Mouse (Mus musculus) intestine, embryonic 14.5 days (tissue): ENCODE data around the gene Proz. TPM values are rescaled to one million over a fixed set of nuclear protein-coding genes. Genes with fewer than 3 reads are reported as not detected.

Source experiments
- ATAC-seq: fragments of 200-750 bp; cut with Nextera tagmentation; replicated peaks from 2 replicates; pipeline ENCODE4 v1.8.0; 2017; ENCODE audit warnings: low read depth, moderate number of reproducible peaks, moderate TSS enrichment, moderate library complexity; ENCODE audit not compliant: low FRiP score, low TSS enrichment
- DNase-seq: peaks from one replicate; pipeline ENCODE4 v3.0.0-alpha.2; 2018; ENCODE audit warnings: low spot score
- H3K27ac ChIP-seq: fragments of 300-500 bp; sonication (generic); 2 replicates; pipeline ENCODE4 v1.5.1; 2014; ENCODE audit warnings: low read depth, mild to moderate bottlenecking, control low read depth
- H3K27me3 ChIP-seq: fragments of 300-500 bp; sonication (generic); replicated peaks from 2 replicates; pipeline ENCODE4 v1.6.1; 2014; ENCODE audit warnings: low read length, control low read depth; ENCODE audit not compliant: control insufficient read depth, insufficient read depth
- H3K36me3 ChIP-seq: fragments of 300-500 bp; sonication (generic); 2 replicates; pipeline ENCODE4 v1.6.1; 2014; ENCODE audit warnings: low read length, control low read depth; ENCODE audit not compliant: control insufficient read depth, insufficient read depth
- H3K4me1 ChIP-seq: fragments of 300-500 bp; sonication (generic); replicated peaks from 2 replicates; pipeline ENCODE4 v1.6.1; 2014; ENCODE audit warnings: low read length, control low read depth, mixed read lengths; ENCODE audit not compliant: control insufficient read depth, insufficient read depth
- H3K4me2 ChIP-seq: fragments of 300-500 bp; sonication (generic); 2 replicates; pipeline ENCODE4 v1.6.1; 2014; ENCODE audit warnings: low read length
- H3K4me3 ChIP-seq: fragments of 300-500 bp; sonication (generic); 2 replicates; pipeline ENCODE4 v1.5.1; 2014; ENCODE audit warnings: low read depth, low read length, control low read depth, mixed read lengths
- H3K9ac ChIP-seq: fragments of 300-500 bp; sonication (generic); 2 replicates; pipeline ENCODE4 v1.6.1; 2014; ENCODE audit warnings: mild to moderate bottlenecking, low read length
- H3K9me3 ChIP-seq: fragments of 300-500 bp; sonication (generic); 2 replicates; pipeline ENCODE4 v1.6.1; 2016; ENCODE audit warnings: low read length, control low read depth; ENCODE audit not compliant: control insufficient read depth
- WGBS: fragments of 180-500 bp; shearing (Covaris S2); extraction: QIAGEN DNeasy Blood & Tissue Kit; methylation state at CpG from one replicate; pipeline ENCODE4 v1.1.7; 2014; 5-methylcytosine and 5-hydroxymethylcytosine counted together
- polyA plus RNA-seq: library from polyadenylated mRNA; unstranded; fragments of >200 nt; fragmentation: Nextera tagmentation; extraction: Ambion mirVana; gene quantifications from 2 replicates; pipeline ENCODE4 v1.2.1, GENCODE M21; 2014

Gene Proz
- 0.42 and 0.46 TPM in 2 replicates for polyA plus RNA-seq

DNA sequence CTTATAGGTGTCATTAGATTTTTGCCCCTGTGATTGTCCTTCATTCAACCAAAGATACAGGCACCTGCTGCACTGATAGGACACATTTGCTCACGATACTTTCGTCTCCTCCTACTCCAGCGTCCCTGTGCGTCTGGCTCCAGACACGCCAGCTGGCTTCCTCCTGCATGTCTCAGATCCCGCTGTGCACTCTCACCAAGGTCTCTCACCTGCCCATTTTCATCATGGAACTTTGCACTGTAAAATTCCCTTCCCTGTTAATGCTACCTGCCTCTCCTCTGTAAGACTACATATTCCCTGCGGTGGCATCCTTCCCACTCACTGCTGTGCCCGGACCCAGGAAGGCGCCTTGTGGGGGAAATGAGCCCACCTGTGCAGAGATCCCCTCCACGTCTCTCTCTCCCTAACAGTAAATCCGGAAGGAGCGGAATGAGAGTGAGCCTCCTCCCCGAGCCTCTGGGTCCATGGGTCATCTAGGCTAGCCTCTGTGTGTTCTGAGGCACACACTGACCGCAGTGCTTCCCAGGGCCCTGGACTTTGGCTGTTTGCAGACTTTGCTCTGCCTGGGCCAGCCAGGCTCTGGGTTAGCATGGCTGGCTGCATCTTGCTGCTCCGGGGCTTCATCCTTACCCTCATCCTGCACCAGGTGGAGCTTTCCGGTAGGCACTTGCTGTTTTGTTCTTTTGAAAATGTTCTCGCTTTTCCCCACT is at the start of gene Proz:
TSS of gene Proz (plus strand) at position 474 of the 710 bp plus-strand sequence.
- H3K9ac ChIP-seq, result no peak within 1 kb of the TSS
- no peak within 1 kb of the TSS for H3K27ac ChIP-seq
- no peaks in the 10 kb centered on the region for H3K36me3 ChIP-seq
- H3K4me3 ChIP-seq, result no peak within 1 kb of the TSS
- no peaks in the 10 kb centered on the region for H3K4me1 ChIP-seq
- H3K4me2 ChIP-seq, result no peak within 1 kb of the TSS
- no peaks in the 10 kb centered on the region for H3K9me3 ChIP-seq
- no peak for DNase-seq
- H3K27me3 ChIP-seq, result no peaks in the 10 kb centered on the region
- 75% methylated on average over 17 of the region's 17 CpGs for WGBS
- peak; percentile 48; the same call in 1 of the 2 replicates for ATAC-seq

- Histone ChIP-seq H3K36me3 (peaks cover 18% of the 10 kb centered on the region), H3K4me1 (no peaks in the 10 kb centered on the region), H3K27ac (no peak overlapping the region), H3K9me3 (no peaks in the 10 kb centered on the region), H3K9ac (no peak overlapping the region), H3K4me2 (no peak overlapping the region), H3K27me3 (no peaks in the 10 kb centered on the region), H3K4me3 (no peak overlapping the region)
- no peak for DNase-seq
- WGBS, result 51% methylated on average over 4 of the region's 4 CpGs
- ATAC-seq, result no peak
These were observed 41.2 kb upstream of the Proz start for GRCm38 (mm10) chr8:13019560-13019959.

DNA sequence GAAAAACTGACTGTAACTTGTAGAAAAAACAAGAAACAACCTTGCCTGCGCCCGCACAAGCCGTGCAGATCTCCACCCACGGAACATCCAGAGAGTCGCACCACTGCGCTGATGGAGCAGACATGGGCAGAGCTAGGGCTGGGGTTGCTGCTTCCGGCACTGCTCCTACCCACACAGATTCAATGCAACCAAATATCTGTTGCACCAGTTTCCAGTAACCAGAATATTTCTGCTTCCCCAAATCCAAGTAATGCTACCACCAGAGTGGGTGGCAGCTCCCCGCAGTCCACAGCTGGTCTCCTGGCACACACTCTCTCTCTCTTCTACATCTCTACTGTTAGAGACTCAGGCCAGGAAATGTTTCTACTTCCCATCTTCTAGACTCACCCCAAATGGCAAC is 38.9 kb upstream of the Proz start:
- Histone ChIP-seq H3K27ac (no peak overlapping the region), H3K4me2 (no peak overlapping the region), H3K9me3 (no peaks in the 10 kb centered on the region), H3K4me3 (no peak overlapping the region), H3K27me3 (no peaks in the 10 kb centered on the region), H3K4me1 (no peaks in the 10 kb centered on the region), H3K36me3 (peaks cover 15% of the 10 kb centered on the region), H3K9ac (no peak overlapping the region)
- DNase-seq (no peak), ATAC-seq (no peak)
- 92% methylated on average over 8 of the region's 8 CpGs for WGBS

GRCm38 (mm10) chr8:13025487-13026224 is 35.1 kb upstream of the Proz start, which contains the start of gene F7:
Gene F7 (plus strand): TSS chr8:13026034.
- ATAC-seq (no peak), DNase-seq (no peak)
- Histone ChIP-seq H3K9me3 (no peaks in the 10 kb centered on the region), H3K9ac (no peak within 1 kb of the TSS), H3K27me3 (no peaks in the 10 kb centered on the region), H3K36me3 (no peaks in the 10 kb centered on the region), H3K4me3 (no peak within 1 kb of the TSS), H3K4me1 (0 out of 2 replicates have a peak, but pooled peaks cover 4% of the 10 kb centered on the region), H3K27ac (no peak within 1 kb of the TSS), H3K4me2 (no peak within 1 kb of the TSS)
- WGBS, result 53% methylated on average over 10 of the region's 10 CpGs

DNA sequence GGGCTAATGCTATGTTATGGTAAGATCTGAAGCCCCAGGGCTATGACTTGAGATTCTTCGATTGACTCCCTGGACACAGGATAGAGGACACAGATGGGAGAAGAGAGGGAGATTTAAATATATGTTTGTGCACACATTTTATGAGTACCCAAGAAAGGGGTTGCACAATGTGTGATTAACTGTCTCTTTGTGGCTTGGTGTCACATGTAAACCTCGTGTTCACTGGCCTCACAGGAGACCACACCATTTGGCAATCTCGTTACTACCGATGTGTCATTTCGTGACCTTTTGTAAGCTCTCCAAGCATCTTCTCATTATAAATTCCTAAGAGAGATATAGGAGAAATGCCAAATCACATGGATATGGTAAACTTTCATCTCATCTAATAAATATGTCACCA is 33.1 kb upstream of the Proz start:
- Histone ChIP-seq H3K9ac (no peak overlapping the region), H3K27me3 (no peaks in the 10 kb centered on the region), H3K4me1 (0 out of 2 replicates have a peak, but pooled peaks cover 4% of the 10 kb centered on the region), H3K4me3 (no peak overlapping the region), H3K27ac (no peak overlapping the region), H3K36me3 (no peaks in the 10 kb centered on the region), H3K9me3 (no peaks in the 10 kb centered on the region), H3K4me2 (no peak overlapping the region)
- 87% methylated on average over 5 of the region's 5 CpGs for WGBS
- ATAC-seq (no peak), DNase-seq (no peak)

DNA sequence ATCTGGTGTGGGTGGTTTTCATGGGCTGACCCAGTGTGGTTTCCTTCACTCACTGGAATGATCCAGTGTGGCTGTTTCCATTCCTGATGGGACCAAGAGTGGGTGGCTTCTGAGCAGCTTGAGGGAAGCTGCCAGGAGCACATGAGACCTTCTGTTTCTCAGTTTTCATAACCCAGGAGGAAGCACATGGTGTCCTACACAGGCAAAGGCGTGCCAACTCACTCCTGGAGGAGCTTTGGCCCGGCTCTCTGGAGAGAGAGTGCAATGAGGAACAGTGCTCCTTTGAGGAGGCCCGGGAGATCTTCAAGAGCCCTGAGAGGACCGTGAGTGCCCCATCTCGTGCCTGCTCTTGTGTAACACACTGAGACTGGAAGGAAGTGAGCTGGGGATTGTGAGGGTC is 32.2 kb upstream of the Proz start:
- DNase-seq (no peak), ATAC-seq (no peak)
- no peak overlapping the region for H3K4me2 ChIP-seq
- H3K36me3 ChIP-seq, result no peaks in the 10 kb centered on the region
- H3K27me3 ChIP-seq, result no peaks in the 10 kb centered on the region
- no peak overlapping the region for H3K9ac ChIP-seq
- no peaks in the 10 kb centered on the region for H3K9me3 ChIP-seq
- H3K27ac ChIP-seq, result no peak overlapping the region
- 0 out of 2 replicates have a peak, but pooled peaks cover 4% of the 10 kb centered on the region for H3K4me1 ChIP-seq
- 76% methylated on average over 5 of the region's 5 CpGs for WGBS
- no peak overlapping the region for H3K4me3 ChIP-seq

DNA sequence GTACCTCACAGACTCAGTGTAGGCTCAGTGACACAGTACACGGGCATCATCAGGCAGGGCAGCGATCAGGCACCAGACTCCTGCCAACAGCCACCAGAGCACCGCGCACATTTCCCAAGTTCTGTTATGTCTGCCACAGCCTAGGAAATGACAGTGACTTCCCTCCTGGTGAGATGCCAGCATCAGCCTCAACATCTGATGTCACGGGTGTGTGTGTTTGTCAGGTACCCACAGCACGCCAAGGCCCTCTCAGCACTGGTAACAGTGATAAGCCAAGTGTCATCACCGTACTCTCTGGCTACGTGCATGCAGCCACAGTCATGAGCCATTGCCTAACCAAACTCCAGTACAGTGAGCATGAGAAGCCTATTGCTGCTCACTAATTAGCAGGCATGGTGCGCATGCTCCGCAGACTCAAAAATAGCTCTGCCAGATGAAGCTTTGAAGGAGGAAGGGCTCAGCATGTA is 24.3 kb upstream of the Proz start:
- no peaks in the 10 kb centered on the region for H3K36me3 ChIP-seq

GRCm38 (mm10) chr8:13037015-13037414 is 23.7 kb upstream of the Proz start, which contains the start of gene F10:
Gene F10 (plus strand): TSS chr8:13037308.
- H3K9ac ChIP-seq, result no peak within 1 kb of the TSS
- H3K4me1 ChIP-seq, result no peaks in the 10 kb centered on the region
- DNase-seq (no peak), ATAC-seq (no peak)
- H3K9me3 ChIP-seq, result no peaks in the 10 kb centered on the region
- WGBS, result 72% methylated on average over 7 of the region's 7 CpGs
- H3K27me3 ChIP-seq, result no peaks in the 10 kb centered on the region
- no peak within 1 kb of the TSS for H3K4me2 ChIP-seq
- no peak within 1 kb of the TSS for H3K4me3 ChIP-seq
- no peaks in the 10 kb centered on the region for H3K36me3 ChIP-seq
- H3K27ac ChIP-seq, result no peak within 1 kb of the TSS

More for the DNA sequence above, 24.3 kb upstream of the Proz start:
- WGBS, result 92% methylated on average over 10 of the region's 10 CpGs
- Histone ChIP-seq H3K4me3 (no peak overlapping the region), H3K9ac (no peak overlapping the region), H3K27me3 (no peaks in the 10 kb centered on the region), H3K4me2 (no peak overlapping the region), H3K9me3 (no peaks in the 10 kb centered on the region), H3K27ac (no peak overlapping the region), H3K4me1 (no peaks in the 10 kb centered on the region)
- no peak for ATAC-seq
- no peak for DNase-seq
